Mouse (Mus musculus) brain, adult 2 months (tissue): ENCODE data around the gene Zbtb48.

ENCODE experiments used
- DNase-seq: peaks from one replicate; pipeline ENCODE4 v3.0.0; 2011; ENCODE audit warnings: low read depth, low spot score

Gene Zbtb48

DNA sequence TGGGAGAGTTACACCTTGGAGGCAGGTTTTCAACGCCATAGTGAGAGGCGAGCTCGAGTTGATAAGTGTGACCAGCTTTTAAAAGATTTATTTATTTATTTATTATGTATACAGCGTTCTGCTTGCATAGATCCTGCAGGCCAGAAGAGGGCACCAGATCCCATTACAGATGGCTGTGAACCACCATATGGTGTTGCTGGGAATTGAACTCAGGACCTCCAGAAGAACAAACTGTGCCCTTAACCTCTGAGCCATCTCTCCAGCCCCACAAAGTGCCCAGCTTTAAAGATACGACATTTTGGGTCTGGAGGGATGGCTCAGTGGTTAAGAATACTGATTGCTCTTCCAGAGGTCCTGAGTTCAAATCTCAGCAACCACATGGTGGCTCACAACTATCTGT lies 1.6 kb upstream of the Zbtb48 start:
- no peak for DNase-seq

DNA sequence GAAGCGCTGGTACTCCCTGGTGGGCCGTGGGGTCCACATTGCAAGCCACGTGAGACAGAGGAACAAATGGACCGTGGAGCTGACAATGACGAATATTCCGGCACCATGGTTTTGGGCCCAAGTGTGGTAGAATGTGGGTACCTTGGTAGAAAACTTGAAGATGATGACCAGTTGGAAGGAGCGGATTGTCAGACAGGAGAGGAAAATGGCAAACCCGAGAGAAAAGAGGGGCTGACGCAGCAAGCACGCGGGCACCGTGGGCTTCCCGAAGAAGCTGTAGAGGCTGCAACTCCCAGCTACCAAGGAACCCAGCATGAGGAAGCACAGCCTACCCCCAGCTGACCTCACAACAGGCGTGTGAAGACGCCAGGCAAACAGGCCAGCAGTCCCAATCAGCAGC lies 985 bp upstream of the Zbtb48 start:
- no peak for DNase-seq

DNA sequence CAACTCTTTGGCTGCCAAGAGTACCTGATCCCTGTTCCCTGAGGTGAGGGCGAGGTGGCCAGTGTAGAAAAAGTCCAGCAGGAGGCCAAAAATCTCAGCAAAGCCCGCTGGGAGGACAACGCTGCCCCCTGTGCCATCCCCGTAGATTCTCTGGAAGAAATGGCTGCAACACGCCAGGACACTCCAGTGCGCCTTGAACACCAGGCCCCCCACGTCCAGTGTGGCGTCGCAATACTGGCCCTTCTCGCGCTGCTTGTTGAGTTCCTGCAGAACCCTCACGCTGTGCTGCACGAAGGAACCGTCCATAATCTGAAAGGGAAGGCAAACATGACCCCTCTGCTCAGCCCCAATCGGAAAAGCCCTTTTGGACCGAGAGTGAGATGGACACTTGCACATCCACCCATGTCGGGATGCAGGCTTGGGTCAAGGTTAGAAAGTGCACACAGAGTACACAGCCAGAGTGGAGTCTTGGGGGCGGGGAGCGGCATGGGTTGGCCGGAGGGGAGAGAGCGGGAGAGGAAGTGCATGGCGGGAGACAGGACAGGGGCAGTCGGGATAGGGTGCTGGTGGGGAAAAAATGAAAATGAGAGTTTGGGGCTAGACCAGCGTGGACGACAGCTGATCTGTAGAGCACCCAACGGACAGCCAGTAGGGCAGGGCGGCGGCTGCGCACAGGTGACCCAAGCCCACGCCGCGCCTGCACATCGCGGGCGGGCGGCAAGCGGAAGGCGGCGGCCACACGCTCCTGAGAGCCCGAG lies 541 bp downstream of the Zbtb48 start:
- no peak for DNase-seq

DNA sequence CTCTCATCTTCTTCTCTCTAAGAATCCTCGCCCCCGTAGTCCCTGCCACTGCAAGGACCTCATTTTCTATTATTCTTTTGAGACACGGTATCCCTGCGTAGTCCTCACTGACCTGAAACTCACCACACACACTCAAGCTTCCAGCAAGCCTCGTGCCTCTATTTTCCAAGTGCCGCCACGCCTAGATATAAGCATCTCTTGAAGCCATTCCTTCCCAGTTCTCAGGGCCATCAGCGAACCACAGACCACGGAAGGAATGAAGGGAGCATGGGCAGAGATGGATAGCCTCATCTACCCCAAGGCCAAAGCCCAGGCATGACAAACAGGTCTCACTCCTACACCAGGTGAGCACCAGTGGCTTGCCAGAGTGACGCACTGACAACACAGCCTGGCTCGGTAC lies 2.9 kb downstream of the Zbtb48 start:
- no peak for DNase-seq

DNA sequence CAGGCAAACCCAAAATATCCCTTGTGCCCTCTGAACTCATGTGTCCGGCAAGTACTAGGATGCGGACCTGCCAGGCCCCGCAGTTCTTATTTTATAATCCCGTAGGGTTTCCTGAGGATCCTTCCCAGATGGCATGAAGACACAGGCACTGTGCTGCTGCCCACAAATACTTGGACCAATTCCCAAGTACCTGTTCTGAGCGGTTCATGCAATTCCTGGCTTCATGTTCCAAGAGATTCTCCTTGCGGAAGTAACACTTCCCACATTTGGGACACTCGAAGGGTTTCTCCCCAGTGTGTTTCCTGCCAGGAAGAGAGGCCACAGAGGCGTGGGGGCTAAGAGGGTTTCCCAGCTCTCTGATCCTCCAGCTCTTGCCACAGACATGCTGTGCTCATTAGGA lies 5.0 kb downstream of the Zbtb48 start:
- DNase-seq: peak; percentile 71

DNA sequence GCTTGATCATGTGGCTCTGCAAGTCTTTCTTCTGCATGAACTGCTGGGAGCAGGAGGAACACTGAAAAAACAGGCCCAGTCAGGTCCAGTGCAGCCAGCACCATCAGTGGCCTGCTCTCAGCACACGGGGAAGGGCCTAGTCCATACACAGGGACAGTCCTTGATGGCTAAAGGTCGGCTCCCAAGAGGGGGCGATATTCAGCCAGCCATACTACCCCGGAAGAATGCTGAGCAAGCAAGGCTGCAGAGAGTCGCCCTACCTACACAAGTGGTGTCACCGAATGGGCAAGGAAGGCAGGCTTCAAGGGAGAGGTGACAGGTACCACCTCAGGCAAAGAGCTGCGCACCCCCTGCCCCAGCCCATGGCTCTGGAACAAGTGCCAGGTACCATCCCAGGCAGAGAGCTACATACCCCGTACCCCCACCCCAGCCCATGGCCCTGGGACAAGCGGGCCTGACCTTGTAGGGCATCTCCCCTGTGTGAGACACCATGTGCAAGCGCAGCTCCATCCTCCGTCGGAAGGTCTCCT lies 5.8 kb downstream of the Zbtb48 start:
- no peak for DNase-seq

DNA sequence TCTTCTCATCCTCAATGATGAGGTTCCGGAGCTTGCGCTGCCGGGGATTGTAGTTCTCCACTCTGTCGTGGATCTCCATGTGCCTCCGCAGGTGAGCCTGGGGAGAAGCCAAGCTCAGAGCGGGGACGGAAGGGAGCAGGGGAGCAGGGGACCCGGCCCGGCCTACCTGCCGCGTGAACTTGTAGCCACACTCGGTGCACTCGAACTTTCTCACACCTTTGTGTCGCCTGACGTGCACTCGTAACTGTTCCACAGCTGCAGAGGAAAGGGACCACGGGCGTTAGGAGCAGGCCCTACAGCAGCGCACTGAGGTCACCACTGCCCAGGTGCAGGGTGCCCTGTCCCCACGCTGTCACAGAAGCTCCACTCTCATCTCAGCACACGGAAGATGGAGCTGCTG lies 7.4 kb downstream of the Zbtb48 start:
- no peak for DNase-seq

DNA sequence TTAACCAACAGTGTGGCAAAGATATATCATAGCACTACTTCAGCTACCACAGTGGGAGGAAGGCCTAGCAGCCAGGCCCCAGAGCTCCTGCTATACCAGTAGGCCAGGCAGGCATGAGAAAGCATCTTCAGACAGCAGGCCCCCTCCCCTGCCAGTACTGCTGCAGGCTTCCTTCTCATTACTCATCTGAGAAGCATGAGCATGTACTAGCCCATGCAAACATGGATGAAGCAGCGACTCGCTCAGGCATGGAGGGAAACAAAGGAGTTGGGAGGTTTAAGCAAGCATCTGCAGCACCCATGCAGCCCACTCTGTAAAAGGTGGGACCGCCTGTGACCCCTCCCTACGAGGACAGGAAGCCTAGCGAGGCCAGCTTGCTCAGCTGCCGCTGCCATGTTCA lies 8.4 kb downstream of the Zbtb48 start:
- no peak for DNase-seq

DNA sequence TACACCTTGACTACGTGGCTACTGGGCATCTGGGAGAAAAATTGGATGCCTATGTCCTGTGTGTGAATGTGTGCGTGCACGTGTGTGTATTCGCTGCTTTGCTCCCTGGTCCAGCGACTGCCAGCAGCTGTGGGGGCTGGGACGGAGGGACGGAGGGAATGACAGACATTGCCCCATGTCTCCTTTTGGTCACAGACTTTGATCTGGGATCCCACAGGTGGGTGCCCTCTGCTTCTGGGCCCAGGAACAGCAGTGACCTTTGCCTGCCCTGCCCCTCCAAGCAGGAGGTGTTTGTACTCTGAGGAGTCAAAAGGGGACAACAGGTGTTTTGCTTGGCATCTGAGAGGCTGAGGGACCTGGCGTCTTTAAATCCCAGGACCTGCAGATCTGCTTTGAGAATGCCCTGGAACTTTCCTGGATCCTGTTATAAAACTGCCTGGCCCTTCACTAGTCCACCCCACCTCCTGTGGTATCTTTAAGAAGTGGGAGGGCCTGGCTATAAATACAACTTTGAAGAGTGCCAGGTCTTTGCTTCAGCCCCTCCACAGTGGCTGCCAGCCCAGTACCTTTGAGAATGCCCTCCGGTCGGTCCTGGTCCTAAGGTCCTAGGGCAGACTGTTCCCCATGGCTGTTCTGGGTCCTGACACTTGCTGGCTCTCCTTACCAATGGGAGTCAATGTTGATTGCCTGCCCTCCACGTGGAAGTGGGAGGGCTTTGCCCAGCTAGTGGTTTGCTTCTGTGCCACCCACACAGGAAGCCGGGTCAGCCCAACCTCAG lies 14.2 kb downstream of the Zbtb48 start:
- DNase-seq: no peak

DNA sequence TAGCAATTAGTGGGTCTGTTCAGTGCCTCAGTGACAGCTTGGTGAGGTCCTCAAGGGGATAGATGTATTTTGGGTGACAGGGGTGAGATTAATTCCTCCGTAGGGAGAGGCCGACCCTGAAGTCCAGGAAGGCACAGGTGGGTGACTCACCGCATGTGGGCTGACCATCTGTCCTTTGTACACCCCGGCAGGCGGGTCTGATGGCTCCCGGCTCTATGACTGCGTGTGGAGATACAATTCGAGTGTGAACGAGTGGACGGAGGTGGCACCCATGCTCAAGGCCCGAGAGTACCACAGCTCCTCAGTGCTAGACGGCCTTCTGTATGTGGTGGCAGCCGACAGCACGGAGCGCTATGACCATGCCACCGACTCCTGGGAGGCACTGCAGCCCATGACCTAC lies 15.4 kb downstream of the Zbtb48 start:
- DNase-seq: no peak

DNA sequence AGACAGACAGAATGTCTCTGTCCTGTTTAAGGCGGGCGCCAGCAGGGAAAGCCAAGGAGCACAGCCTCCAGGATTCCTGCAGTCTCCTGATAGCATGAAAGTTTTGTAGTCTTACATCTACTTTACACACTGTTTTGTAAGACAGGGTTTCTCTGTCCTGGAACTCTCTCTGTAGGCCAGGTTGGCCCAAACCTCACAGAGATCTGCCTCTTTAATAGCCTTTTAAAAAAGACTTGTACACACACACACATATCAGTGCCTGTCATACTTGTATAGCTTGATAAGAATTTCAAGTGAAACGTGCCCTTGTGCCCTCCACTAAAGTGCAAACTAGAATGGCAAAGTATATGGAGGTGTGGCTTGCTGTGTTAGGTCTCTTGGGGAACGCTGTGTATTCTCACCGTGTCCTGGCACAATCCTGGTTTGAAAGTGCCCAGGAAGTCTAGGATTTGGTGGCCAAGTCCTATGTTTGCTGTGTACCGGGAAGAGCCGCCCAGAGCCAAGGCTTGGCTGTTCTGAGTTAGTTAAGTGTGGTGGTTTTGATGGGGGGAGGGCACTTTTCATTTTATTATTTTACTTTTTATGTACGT lies 16.2 kb downstream of the Zbtb48 start:
- no peak for DNase-seq

DNA sequence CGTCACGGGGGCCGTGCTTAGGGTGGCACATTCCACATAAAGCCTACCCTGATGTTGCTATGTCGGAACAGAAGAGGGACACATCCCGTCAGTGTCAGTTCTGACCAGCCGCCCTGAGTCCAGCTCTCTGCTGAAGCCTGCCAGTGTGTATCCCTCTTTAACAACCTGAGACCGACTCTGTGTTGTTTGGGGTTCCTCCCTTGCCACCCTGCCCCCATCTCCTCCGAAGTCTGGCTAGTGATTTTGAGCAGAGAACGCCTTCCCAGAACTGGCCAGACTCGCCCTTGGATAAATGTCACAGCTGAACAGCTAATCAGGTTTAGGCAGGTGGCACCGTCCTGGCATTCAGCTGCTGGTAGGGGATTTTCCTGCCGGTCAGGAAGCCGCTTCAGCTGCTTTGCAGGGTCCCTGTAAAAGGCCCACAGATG lies 16.8 kb downstream of the Zbtb48 start:
- peak; percentile 43 for DNase-seq

DNA sequence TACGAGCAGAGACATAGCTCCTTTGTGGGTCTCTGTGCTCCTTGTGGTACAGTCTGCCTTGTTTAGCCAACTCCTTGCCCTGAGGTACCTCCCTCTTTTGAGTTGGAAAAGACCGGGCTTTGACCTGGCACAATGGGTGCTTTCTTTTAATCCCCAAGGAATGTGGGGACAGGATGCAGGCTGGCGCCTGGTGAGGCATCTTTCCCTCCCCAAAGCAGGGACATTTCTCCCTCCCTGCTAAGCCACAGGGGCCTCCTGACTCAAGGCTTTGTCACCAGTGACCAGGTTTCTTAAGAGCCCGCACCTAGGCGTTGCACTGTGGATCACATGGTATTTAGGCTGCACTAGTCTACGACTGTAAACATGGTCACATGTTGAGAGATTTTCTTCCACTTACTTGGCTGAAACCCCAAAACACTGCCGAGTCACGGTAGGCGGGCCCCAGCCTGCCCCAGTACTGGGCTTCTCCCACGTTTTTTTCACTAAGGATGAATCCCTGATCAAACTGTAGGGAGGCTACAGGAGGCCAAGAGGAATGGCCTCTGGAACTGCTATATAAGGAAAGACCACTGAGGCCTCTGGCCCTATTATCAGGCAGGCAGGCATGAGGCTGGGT lies 17.3 kb downstream of the Zbtb48 start:
- peak; percentile 72 for DNase-seq

DNA sequence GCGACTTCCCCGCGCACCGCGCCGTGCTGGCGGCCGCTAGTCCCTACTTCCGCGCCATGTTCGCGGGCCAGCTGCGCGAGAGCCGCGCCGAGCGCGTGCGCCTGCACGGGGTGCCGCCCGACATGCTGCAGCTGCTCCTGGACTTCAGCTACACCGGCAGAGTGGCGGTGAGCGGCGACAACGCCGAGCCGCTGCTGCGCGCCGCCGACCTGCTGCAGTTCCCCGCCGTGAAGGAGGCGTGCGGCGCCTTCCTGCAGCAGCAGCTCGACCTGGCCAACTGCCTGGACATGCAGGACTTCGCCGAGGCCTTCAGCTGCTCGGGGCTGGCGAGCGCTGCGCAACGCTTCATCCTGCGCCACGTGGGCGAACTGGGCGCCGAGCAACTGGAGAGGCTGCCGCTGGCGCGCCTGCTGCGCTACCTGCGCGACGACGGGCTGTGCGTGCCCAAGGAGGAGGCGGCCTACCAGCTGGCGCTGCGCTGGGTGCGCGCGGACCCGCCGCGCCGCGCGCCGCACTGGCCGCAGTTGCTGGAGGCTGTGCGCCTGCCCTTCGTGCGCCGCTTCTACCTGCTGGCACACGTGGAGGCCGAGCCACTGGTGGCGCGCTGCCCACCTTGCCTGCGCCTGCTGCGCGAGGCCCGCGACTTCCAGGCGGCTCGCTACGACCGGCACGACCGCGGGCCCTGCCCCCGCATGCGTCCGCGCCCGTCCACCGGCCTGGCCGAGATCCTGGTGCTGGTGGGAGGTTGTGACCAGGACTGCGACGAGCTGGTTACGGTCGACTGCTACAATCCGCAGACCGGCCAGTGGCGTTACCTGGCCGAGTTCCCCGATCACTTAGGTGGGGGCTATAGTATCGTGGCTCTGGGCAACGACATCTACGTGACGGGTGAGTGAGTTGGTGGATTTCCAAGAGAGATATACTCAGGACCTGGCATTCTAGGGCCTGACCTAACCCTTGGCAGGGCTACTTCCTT lies 18.1 kb downstream of the Zbtb48 start:
- DNase-seq: peak; percentile 91

DNA sequence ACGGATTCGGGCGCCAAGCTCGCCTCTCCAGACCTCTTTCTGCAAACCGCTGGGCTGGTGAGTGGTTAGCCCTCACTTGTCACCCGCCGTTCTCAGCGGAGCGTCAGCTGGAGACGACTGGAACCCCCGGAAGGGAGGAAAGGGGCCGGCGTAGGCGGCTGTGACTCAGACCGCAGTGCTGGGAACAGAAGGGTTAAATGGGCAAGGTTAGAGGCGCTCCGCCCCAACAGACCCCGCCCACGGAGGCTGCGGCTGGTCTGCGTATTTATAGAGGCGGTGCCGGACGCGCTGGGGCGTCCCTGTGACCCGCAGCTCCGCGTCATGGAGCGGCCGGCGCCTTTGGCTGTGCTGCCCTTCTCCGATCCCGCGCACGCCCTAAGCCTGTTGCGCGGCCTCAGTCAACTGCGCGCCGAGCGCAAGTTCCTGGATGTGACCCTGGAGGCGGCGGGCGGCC lies 18.8 kb downstream of the Zbtb48 start, which contains the start of gene Klhl21:
TSS of gene Klhl21 (plus strand) at position 182 of the 454 bp plus-strand sequence.
- DNase-seq: peak; percentile 97

DNA sequence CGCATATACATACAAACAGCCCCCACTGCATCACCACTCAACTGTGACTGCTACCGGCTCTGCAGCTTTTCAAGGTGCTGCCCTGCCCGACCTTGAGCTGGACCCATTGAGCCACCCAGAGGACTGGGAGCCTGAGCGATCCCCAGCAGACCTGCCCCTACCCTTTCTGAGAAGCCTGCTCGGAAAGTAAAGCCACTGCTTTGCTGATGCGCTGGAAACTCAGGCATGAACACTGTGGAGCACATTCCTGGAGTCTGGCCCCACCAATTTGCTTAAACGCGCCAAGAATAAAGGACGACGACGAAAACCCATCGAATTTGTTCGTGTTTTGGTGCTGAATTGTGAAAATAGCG lies 19.3 kb downstream of the Zbtb48 start:
- DNase-seq: no peak

DNA sequence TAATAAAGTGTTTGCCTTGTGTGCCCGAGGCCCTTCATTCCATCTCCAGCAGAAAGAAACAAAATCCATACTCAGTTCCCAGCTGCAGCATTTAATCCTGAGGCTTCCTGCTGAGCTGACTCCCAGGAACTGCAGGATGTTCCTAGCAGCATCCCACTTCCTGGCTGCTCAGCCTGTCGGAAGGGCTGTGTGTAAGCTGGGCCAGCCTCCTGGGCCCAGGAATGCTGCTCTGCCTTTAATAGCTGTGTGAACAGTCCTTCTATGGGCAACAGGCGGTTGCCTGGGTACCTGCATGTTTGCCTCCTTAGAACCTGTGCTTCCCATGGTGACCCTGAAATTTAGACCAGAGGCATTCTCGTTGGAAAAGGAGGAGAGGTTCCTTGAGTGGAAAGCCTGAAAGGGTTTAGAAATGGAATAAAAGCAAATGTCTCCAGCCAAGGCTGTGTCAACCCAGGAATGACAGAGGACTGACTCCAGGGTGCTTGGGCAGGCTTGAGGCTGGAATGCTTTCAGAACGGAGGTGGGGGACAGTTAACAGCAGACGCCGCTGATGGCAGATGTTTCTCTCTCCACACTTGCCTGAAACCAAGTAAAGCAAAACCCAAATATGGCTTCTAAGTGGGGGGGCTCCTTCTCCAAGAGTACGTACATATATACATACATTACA lies 19.9 kb downstream of the Zbtb48 start:
- DNase-seq: peak; percentile 83

DNA sequence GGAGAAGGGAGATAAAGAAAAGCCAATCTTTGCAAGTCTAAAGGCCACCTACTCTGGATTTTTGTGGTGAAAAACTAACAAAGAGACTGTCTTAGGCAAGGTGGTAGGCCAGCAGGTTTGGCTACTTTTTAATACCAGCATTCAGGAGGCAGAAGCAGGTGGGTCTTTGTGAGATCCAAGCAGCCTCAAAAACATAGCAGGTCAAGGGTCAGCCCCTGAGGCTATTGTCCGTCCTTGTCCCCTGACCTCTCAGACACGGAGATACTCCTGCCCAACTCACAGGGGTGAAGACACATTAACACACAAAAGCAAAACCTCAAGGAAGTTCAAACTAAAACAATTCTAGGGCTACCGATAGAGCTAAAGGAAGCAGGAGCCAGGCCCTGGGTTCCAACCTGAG lies 20.7 kb downstream of the Zbtb48 start:
- no peak for DNase-seq

DNA sequence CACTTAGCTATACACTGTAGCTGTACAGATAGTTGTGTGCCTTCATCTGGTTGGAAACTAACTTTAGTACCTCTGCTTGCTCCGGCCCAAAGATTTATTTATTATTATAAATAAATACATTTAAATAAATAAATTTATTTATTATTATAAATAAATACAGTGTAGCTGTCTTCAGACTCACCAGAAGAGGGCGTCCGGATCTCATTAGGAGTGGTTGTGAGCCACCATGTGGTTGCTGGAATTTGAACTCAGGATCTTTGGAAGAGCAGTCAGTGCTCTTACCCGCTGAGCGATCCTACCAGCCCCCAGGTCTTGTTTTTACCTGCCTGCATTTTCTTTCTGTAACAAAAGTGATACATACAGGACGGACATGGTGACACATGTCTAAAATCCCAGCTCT lies 21.3 kb downstream of the Zbtb48 start:
- DNase-seq: peak; percentile 40

DNA sequence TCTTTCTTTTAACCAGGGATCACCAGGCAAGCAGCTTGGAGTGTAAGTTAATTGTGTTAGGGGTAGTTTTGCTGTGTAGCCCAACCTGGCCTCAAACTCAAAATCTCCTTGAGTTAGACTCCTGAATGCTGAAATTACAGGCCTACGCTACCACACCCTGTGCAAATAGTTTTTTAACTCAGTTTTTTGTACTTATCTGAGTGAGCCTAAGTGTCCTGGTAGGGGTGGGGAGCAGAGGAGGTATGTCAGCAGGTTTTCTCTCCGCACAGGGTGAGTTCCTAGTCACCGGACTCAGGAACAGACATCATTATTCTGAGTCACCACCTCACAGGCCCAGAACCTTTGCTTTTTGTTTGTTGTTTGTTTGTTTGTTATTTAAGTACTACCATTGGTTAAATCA lies 25.4 kb downstream of the Zbtb48 start:
- DNase-seq: no peak
